Mouse (Mus musculus) limb, embryonic 15.5 days (tissue): ENCODE measurements at regions not wholly inside any gene's neighbourhood (a gene's known extent, or its start where the extent isn't known, plus 50 kb on each side); places are given as distances from the start of the nearest gene placed in this dataset.
A peak's percentile ranks its signal among the peaks of the same experiment; 100 is the strongest.

Source experiments
- ATAC-seq: fragments of 200-750 bp; cut with Nextera tagmentation; 2 replicates; pipeline ENCODE4 v1.8.0; 2017; ENCODE audit warnings: low read depth, moderate TSS enrichment; ENCODE audit not compliant: insufficient number of reproducible peaks, low FRiP score, low TSS enrichment
- H3K27ac ChIP-seq: fragments of 300-500 bp; sonication (generic); 2 replicates; pipeline ENCODE4 v1.5.1; 2015; ENCODE audit warnings: moderate library complexity, mild to moderate bottlenecking, inconsistent platforms
- H3K27me3 ChIP-seq: fragments of 300-500 bp; sonication (generic); 2 replicates; pipeline ENCODE4 v1.6.1; 2015; ENCODE audit warnings: inconsistent platforms
- H3K36me3 ChIP-seq: fragments of 300-500 bp; sonication (generic); 2 replicates; pipeline ENCODE4 v1.6.1; 2015; ENCODE audit warnings: inconsistent platforms
- H3K4me1 ChIP-seq: fragments of 300-500 bp; sonication (generic); 2 replicates; pipeline ENCODE4 v1.6.1; 2015; ENCODE audit warnings: inconsistent platforms
- H3K4me2 ChIP-seq: fragments of 300-500 bp; sonication (generic); 2 replicates; pipeline ENCODE4 v1.6.1; 2015; ENCODE audit warnings: mild to moderate bottlenecking, inconsistent platforms
- H3K4me3 ChIP-seq: fragments of 300-500 bp; sonication (generic); 2 replicates; pipeline ENCODE4 v1.5.1; 2015; ENCODE audit warnings: mild to moderate bottlenecking, inconsistent platforms
- H3K9ac ChIP-seq: fragments of 300-500 bp; sonication (generic); 2 replicates; pipeline ENCODE4 v1.6.1; 2015; ENCODE audit warnings: inconsistent platforms
- H3K9me3 ChIP-seq: fragments of 300-500 bp; sonication (generic); 2 replicates; pipeline ENCODE4 v1.6.1; 2016; ENCODE audit warnings: inconsistent platforms
- whole genome bisulfite sequencing: fragments of 180-500 bp; shearing (Covaris S2); methylation state at CpG from one replicate; pipeline ENCODE4 v1.1.7; 2015; 5-methylcytosine and 5-hydroxymethylcytosine counted together

DNA sequence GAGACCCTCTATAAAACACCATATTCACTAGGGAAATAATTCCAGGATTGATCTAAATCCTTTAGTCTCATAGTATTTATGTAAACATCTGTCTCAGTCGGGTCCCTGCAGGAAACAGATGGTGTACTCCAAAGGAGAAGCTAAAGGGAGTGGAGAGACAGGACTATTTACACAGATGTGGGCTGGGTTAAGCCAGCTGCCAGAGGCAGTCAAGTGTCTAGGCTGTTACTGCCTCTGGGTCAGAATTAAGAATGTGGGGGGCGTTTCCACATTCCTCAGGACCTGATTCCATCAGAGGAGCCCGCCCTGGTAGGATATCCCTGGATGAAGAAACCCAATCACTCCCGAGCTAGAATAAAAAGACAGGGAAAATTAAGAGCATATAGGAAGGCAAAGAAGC is 380.2 kb upstream of the Auts2 start:
- H3K27ac ChIP-seq: no peak overlapping the region
- H3K4me2 ChIP-seq: no peak overlapping the region
- H3K27me3 ChIP-seq: no peaks in the 10 kb centered on the region
- H3K4me1 ChIP-seq: peaks cover 6% of the 10 kb centered on the region
- H3K9ac ChIP-seq: no peak overlapping the region
- H3K36me3 ChIP-seq: no peaks in the 10 kb centered on the region
- no peak overlapping the region for H3K4me3 ChIP-seq
- ATAC-seq: no peak
- 12% methylated on average over 4 of the region's 4 CpGs for WGBS
- no peaks in the 10 kb centered on the region for H3K9me3 ChIP-seq

DNA sequence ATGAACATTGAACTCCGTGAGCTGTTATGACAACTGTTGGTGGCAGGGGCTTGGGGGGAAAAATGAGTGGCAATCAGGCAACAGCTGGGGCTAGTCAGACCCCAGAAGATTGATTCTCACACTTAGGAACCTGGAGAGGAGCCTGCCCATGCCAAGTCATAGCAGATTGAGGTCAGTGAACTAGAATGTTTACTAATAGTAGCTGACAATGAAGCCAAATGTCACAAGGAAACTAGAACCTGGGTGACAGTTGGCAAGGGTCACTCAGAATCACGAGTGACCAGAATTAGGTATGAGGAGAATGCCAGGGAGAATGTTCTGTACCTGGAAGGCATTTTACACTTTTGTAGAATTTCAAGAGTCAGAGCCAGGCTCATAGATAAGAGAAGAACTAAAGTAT is 365.9 kb upstream of the Auts2 start:
- Histone ChIP-seq H3K9ac (no peak overlapping the region), H3K4me2 (no peak overlapping the region), H3K36me3 (no peaks in the 10 kb centered on the region), H3K27me3 (no peaks in the 10 kb centered on the region), H3K4me3 (no peak overlapping the region), H3K27ac (no peak overlapping the region), H3K4me1 (no peaks in the 10 kb centered on the region), H3K9me3 (no peaks in the 10 kb centered on the region)
- 70% methylated on average over 2 of the region's 2 CpGs for WGBS
- ATAC-seq: no peak

GRCm38 (mm10) chr5:132908220-132908619 is 365.1 kb upstream of the Auts2 start:
- H3K9me3 ChIP-seq: no peaks in the 10 kb centered on the region
- no peak for ATAC-seq
- WGBS: 84% methylated on average over 8 of the region's 8 CpGs
- no peaks in the 10 kb centered on the region for H3K36me3 ChIP-seq
- no peak overlapping the region for H3K4me2 ChIP-seq
- no peak overlapping the region for H3K9ac ChIP-seq
- no peak overlapping the region for H3K27ac ChIP-seq
- no peak overlapping the region for H3K4me3 ChIP-seq
- no peaks in the 10 kb centered on the region for H3K27me3 ChIP-seq
- no peaks in the 10 kb centered on the region for H3K4me1 ChIP-seq

GRCm38 (mm10) chr5:132892591-132892990 is 349.4 kb upstream of the Auts2 start:
- Histone ChIP-seq H3K9ac (no peak overlapping the region), H3K27ac (no peak overlapping the region), H3K9me3 (no peaks in the 10 kb centered on the region), H3K4me1 (no peaks in the 10 kb centered on the region), H3K27me3 (no peaks in the 10 kb centered on the region), H3K36me3 (no peaks in the 10 kb centered on the region), H3K4me3 (no peak overlapping the region), H3K4me2 (no peak overlapping the region)
- 58% methylated on average over 1 of the region's 1 CpGs for WGBS
- ATAC-seq: no peak

GRCm38 (mm10) chr5:132884130-132884529 is 341.0 kb upstream of the Auts2 start:
- no peaks in the 10 kb centered on the region for H3K9me3 ChIP-seq
- H3K27ac ChIP-seq: no peak overlapping the region
- H3K9ac ChIP-seq: no peak overlapping the region
- no peaks in the 10 kb centered on the region for H3K4me1 ChIP-seq
- no peak overlapping the region for H3K4me2 ChIP-seq
- H3K27me3 ChIP-seq: no peaks in the 10 kb centered on the region
- no peak for ATAC-seq
- H3K36me3 ChIP-seq: no peaks in the 10 kb centered on the region
- WGBS: 30% methylated on average over 2 of the region's 2 CpGs
- H3K4me3 ChIP-seq: no peak overlapping the region

DNA sequence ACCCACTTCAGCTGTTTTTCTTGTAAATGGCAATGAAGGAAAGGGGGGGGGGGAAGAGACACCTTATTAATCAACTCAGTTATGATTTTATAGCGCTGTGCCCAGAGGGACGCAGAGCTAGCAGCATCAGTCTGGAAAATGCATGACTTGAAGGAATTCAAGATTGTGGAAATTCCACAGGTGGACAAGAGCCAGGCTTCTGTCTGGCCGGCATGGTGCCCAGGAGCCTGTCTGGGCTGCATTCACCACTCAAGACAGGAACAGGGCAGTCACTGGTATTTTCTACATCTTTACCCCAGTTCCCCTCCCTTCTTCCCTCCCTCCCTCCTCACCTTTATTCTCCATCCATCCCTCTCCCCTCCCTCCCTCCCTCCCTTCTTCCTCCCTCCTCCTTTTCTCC is 339.1 kb upstream of the Auts2 start:
- WGBS: 28% methylated on average over 3 of the region's 3 CpGs
- H3K9me3 ChIP-seq: no peaks in the 10 kb centered on the region
- no peak for ATAC-seq
- no peak overlapping the region for H3K9ac ChIP-seq
- no peak overlapping the region for H3K4me2 ChIP-seq
- no peak overlapping the region for H3K4me3 ChIP-seq
- no peaks in the 10 kb centered on the region for H3K4me1 ChIP-seq
- H3K36me3 ChIP-seq: no peaks in the 10 kb centered on the region
- no peak overlapping the region for H3K27ac ChIP-seq
- H3K27me3 ChIP-seq: no peaks in the 10 kb centered on the region

DNA sequence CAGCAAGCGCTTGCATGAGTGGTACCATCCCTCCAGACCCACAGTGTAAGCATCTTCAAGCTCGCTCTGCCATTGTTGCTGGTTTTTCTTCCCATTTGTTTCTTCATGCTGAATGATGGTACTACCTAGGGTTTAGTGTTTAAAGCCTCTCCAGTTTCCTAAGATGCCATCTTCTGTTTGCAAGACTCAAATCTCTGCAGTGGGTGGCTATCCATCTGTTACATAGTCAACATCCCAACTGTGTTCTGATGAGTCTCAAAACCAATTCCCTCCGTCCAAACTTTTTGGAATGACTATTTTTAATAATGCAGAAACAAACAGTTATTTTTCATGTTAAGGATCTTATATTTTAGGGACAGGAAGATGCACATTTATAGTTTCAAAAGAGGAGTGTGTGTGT is 338.0 kb upstream of the Auts2 start:
- Histone ChIP-seq H3K36me3 (no peaks in the 10 kb centered on the region), H3K27ac (no peak overlapping the region), H3K4me1 (no peaks in the 10 kb centered on the region), H3K9me3 (no peaks in the 10 kb centered on the region), H3K4me3 (no peak overlapping the region), H3K9ac (no peak overlapping the region), H3K4me2 (no peak overlapping the region), H3K27me3 (no peaks in the 10 kb centered on the region)
- 91% methylated on average over 3 of the region's 3 CpGs for WGBS
- ATAC-seq: no peak

GRCm38 (mm10) chr5:132876336-132876840 is 333.2 kb upstream of the Auts2 start:
- no peak for ATAC-seq
- no peaks in the 10 kb centered on the region for H3K27me3 ChIP-seq
- no peaks in the 10 kb centered on the region for H3K36me3 ChIP-seq
- no peak overlapping the region for H3K4me3 ChIP-seq
- no peaks in the 10 kb centered on the region for H3K4me1 ChIP-seq
- no peak overlapping the region for H3K9ac ChIP-seq
- no peaks in the 10 kb centered on the region for H3K9me3 ChIP-seq
- no peak overlapping the region for H3K4me2 ChIP-seq
- WGBS: 29% methylated on average over 6 of the region's 6 CpGs
- H3K27ac ChIP-seq: no peak overlapping the region

DNA sequence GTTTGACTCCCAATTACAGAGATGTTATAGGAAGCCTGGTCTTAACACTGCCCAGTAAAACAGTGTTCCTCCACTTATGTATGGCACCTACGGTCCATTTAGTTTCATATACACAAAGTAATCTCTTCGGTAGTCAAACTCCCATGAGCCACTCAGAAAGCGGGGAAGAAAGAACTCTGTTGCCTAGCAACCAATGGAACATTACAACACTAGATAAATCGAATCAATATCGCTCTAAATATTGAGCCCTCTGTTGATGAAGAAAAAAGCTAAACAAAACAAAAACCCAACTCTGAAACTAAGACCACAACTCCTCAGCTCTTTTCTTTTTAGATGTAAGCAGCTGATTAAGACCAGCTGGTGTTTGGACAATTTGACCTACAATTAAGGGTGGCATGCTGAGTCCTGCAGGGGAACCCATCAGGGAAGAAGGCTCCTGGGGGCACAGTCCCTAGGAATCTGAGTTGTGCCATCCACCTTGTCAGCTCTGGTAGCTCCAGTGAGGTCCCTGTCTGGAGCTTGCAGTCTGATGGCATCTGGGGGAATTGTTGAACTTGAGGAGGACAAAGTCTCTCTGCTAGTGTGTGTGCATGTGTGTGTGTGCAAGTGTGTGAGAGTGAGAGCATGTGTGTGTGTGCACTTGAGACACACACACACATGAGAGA is 315.8 kb upstream of the Auts2 start:
- H3K4me2 ChIP-seq: no peak overlapping the region

DNA sequence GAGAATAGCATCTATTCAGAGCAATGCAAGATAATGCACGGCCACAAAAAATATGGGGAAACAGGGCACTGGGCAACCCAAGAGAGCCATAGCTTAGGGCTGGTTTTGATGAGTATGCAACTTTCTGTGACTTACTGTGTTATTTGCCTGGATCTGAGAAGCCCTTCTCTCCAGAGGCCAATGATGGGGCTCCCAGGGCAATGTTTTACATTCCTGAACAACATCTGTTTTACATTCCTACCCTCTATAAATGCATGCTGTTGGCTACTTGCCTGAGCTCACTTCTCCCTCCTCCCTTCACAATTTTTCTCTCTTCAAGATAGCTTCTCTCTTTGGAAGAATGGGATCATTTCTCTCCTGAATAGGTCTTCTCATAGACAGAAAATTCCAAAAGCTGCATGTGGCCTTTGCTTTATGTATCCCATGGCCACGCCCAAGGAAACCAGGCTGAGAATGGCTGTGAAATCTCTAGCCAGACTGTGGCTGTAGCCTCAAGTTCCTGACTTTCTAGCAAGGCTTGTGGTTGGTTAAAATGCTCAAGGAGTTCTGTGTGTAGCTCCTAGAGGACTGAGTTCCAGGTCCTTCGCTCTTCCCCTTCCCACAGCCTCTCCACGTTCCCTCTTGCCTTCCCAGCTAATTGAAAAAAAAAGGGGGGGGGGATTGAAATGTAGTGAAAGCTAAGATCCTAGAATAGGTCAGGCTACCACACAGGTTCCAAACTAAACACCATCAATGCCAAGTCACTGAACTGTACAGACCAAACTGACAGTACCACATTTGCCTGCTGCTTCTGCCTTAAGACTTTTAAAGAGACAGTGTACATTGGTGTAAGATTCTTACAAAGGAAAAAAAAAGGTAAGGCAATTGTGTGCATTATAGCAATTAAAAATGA is 312.7 kb upstream of the Auts2 start:
- 25% methylated on average over 4 of the region's 4 CpGs for WGBS
- Histone ChIP-seq H3K36me3 (no peaks in the 10 kb centered on the region), H3K4me3 (no peak overlapping the region), H3K4me2 (no peak overlapping the region), H3K4me1 (peaks cover 18% of the 10 kb centered on the region), H3K9me3 (no peaks in the 10 kb centered on the region), H3K9ac (no peak overlapping the region), H3K27ac (peak overlapping the region; percentile 84), H3K27me3 (no peaks in the 10 kb centered on the region)
- peak; percentile 81 for ATAC-seq

More for the DNA sequence above, 315.8 kb upstream of the Auts2 start:
- Histone ChIP-seq H3K36me3 (no peaks in the 10 kb centered on the region), H3K4me3 (no peak overlapping the region), H3K9ac (no peak overlapping the region), H3K9me3 (no peaks in the 10 kb centered on the region), H3K4me1 (peaks cover 15% of the 10 kb centered on the region), H3K27ac (no peak overlapping the region), H3K27me3 (no peaks in the 10 kb centered on the region)
- no peak for ATAC-seq
- WGBS: 70% methylated on average over 5 of the region's 5 CpGs

DNA sequence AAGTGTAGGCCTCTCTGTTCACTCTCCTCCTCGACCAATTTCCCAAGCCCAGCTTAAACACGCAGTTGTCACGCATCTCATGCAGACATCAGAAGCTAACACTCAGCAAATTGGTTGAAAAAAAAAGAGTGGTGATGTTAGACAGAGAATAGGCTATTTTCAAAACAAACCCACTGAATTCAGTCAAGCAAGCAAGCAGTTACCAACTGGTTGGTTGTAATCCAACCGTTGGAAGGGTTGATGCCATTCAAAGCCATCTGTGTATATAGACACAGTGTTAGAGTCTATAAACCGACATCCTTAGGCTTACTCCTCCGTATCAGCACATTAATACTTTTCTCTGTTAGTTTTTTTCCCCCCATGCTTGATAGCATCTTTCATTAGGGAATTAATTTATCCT is 307.6 kb upstream of the Auts2 start:
- no peaks in the 10 kb centered on the region for H3K36me3 ChIP-seq
- H3K27me3 ChIP-seq: no peaks in the 10 kb centered on the region
- H3K4me1 ChIP-seq: peaks cover 13% of the 10 kb centered on the region
- no peak overlapping the region for H3K4me2 ChIP-seq
- no peak overlapping the region for H3K9ac ChIP-seq
- H3K27ac ChIP-seq: no peak overlapping the region
- H3K9me3 ChIP-seq: no peaks in the 10 kb centered on the region
- no peak overlapping the region for H3K4me3 ChIP-seq
- WGBS: 77% methylated on average over 6 of the region's 6 CpGs
- no peak for ATAC-seq

DNA sequence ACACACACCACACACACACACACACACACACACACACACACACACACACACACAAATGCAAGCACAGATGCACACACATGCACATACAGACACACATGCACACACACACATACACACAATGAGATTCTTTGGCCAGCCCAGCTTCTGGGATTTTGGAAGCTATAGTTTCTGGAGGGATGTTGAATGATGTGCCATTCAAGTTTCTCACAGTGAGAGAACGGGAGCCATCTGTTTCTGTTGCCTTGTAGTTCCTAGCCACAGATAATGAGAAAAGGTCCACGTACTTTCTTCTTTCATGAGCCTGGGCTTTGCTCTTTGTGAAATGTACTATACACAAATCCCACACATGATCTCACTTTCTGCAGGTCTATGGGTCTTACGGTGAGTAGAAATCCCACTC is 304.9 kb upstream of the Auts2 start:
- Histone ChIP-seq H3K9ac (no peak overlapping the region), H3K4me2 (no peak overlapping the region), H3K9me3 (no peaks in the 10 kb centered on the region), H3K27ac (no peak overlapping the region), H3K4me3 (no peak overlapping the region), H3K27me3 (no peaks in the 10 kb centered on the region), H3K36me3 (no peaks in the 10 kb centered on the region), H3K4me1 (0 out of 2 replicates have a peak, but pooled peaks cover 2% of the 10 kb centered on the region)
- WGBS: 52% methylated on average over 3 of the region's 3 CpGs
- ATAC-seq: no peak
